Mouse (Mus musculus): ENCODE results near the gene Col9a2.
"Not testable (repeated sequence)": the region's sequence is repeated elsewhere in the genome, so short reads cannot be mapped to it uniquely, and the experiment has no call there.

Gene Col9a2

GRCm38 (mm10) chr4:121021911-121022310, 17.3 kb upstream of the Col9a2 start:
- no peak for DNase-seq (ENCODE audit: low spot score)

- no peak for DNase-seq (ENCODE audit: low spot score)
Measured at GRCm38 (mm10) chr4:121023464-121023863, 15.7 kb upstream of the Col9a2 start.

GRCm38 (mm10) chr4:121023941-121024340, 15.2 kb upstream of the Col9a2 start:
- no peak for DNase-seq (ENCODE audit: low spot score)

DNA sequence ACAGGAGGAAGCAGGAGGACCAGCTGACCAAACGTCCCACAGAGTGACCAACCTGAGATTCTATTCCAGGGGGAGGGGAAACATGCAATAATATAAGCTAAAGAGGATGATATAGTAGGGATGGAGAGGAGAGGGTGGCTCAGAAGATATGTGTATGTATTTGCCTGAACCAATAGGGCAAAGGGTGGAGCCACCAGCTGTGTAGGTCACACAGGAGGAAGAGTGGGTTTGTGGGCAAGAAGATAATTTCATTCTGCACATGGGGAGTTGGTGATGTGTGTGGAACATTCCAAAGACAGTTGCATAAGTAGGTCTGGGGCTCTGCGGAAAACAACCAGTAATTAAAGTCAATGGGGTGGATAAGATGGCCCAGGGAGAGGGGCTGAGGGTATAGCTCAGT, 13.5 kb upstream of the Col9a2 start:
- no peak for DNase-seq (ENCODE audit: low spot score)

DNA sequence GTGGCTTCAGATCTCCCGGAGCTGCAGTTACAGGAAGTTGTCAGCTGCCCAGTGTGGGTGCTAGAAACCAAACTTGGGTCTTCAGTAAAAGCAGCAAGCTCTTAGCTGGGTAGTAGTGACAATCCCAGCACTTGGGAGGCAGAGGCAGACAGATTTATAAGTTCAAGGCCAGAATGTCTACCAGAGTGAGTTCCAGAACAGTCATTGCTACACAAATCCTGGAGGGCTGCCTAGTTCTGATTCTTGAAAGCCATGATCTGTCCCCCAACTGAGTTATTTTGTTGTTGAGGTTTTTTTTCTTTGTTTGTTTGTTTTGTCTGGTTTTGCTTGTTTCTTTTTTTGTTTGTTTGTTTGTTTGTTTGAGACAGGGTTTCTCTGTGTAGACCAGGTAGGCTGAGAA, 11.0 kb upstream of the Col9a2 start:
- DNase-seq (ENCODE audit: low spot score), result no peak

GRCm38 (mm10) chr4:121028659-121029392, 10.4 kb upstream of the Col9a2 start:
- no peak for DNase-seq (ENCODE audit: low spot score)

GRCm38 (mm10) chr4:121029632-121030031, 9.6 kb upstream of the Col9a2 start:
- no peak for DNase-seq (ENCODE audit: low spot score)

- no peak for DNase-seq (ENCODE audit: low spot score)
Measured at GRCm38 (mm10) chr4:121031440-121031839, 7.7 kb upstream of the Col9a2 start.

- DNase-seq (ENCODE audit: low spot score), result no peak
Measured at GRCm38 (mm10) chr4:121033006-121033405, 6.2 kb upstream of the Col9a2 start.

DNA sequence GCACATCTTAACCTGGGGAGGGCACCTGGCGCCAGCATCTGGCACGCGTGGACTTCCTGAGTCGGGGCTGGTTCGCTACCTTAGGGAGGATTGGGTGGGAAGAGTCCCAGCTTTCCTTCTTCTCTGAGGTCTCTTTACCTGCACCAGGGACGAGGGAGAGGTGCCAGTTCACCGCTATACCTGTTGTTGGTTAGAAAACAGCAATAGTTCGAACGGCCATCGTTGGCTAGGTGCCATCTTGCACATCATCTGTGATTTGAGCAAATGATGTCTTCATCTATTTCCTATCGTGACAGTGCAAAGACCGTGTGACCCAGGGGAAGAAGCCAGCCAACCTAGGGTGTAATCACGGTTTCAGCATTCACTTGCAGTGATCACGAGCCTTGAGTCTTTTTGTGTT, 1.1 kb downstream of the Col9a2 start:
- DNase-seq (ENCODE audit: low spot score), result no peak

- DNase-seq (ENCODE audit: low spot score), result no peak
Measured at GRCm38 (mm10) chr4:121040897-121041671, 1.9 kb downstream of the Col9a2 start.

GRCm38 (mm10) chr4:121042472-121042871, 3.3 kb downstream of the Col9a2 start:
- no peak for DNase-seq (ENCODE audit: low spot score)

DNA sequence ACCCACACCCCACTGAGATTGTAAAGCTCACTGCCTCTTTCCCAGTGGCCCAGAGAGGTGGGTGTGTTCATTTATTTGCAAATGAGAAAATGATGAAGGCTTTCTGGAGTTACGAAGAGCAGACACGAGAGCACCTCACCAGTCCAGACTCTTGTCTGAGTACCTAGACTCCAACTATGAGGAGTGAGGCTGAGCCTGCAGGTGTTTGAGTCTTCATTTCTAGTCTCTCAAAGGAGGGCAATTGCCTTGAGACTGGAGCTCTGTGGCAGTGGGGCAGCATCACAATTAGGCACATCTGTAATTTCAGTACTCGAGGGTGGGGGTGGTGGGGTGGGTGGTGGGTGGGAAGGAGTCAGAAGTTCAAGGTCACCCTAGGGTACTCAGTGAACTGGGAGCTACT, 3.8 kb downstream of the Col9a2 start:
- DNase-seq (ENCODE audit: low spot score), result no peak

GRCm38 (mm10) chr4:121051863-121052262, 12.7 kb downstream of the Col9a2 start:
- no peak for DNase-seq (ENCODE audit: low spot score)

- no peak for DNase-seq (ENCODE audit: low spot score)
Measured at GRCm38 (mm10) chr4:121052454-121053323, 13.5 kb downstream of the Col9a2 start.

GRCm38 (mm10) chr4:121056342-121056741, 17.2 kb downstream of the Col9a2 start:
- no peak for DNase-seq (ENCODE audit: low spot score)

GRCm38 (mm10) chr4:121057032-121057431, 17.8 kb downstream of the Col9a2 start:
- no peak for DNase-seq (ENCODE audit: low spot score)

- DNase-seq (ENCODE audit: low spot score), result not testable (repeated sequence)
Measured at GRCm38 (mm10) chr4:121059218-121059617, 20.0 kb downstream of the Col9a2 start.

DNA sequence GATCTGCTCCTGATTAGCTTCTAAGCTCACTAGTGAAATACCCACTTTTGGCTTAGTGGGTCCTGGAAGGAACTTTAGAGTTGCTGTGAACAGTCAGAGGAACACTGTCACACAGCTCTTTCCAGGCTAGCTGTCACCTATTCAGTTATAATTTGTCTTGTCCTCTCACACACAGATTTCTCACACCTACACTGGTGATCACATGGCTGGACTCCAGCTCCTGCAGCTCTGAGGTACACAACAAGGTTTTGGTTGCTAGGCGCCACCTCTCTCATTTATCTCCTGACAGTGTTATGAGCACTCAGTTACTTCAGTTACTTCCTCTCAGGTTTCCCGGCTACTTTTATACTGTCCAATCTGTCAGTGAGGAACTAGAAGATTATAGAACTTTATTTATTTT, 26.2 kb downstream of the Col9a2 start:
- no peak for DNase-seq (ENCODE audit: low spot score)

- no peak for DNase-seq (ENCODE audit: low spot score)
Measured at GRCm38 (mm10) chr4:121074250-121074649, 35.1 kb downstream of the Col9a2 start.

- DNase-seq (ENCODE audit: low spot score), result no peak
Measured at GRCm38 (mm10) chr4:121077915-121078646, 38.9 kb downstream of the Col9a2 start.

DNA sequence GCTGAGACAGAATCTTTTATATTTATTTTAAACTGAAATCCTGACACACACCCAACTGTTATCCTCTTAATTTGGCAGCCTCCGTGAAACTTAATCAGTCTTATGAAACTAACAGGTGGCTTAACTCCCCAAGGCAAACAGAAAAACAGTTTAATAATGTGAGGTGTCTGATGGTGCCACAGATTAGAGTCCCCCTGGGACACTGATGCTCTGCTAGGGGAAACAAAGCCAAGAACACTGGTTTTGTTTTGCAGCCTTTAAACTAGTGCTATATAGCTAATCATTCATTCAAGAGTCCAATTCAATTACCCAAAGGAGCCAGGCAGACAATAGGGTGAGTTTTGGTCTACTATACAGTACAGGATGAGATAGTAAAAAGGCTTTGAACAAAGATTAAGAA, 41.2 kb downstream of the Col9a2 start:
- no peak for DNase-seq (ENCODE audit: low spot score)

Measured in left cerebral cortex, adult 11 months (tissue).